Mouse (Mus musculus) myocyte (in vitro differentiated cells): ENCODE results near the gene Ccdc182.

Experiments used
- E2F4 ChIP-seq: IDR thresholded peaks from one replicate; pipeline ENCODE4 v1.6.1; 2011; ENCODE audit warnings: mild to moderate bottlenecking, control low read depth, moderate library complexity; ENCODE audit not compliant: insufficient read depth
- MAX ChIP-seq: IDR thresholded peaks from one replicate; pipeline ENCODE4 v1.6.1; 2011; ENCODE audit warnings: low read depth, mild to moderate bottlenecking, control low read depth
- POLR2A ChIP-seq: IDR thresholded peaks from one replicate; pipeline ENCODE4 v1.6.1; 2011; ENCODE audit warnings: low read depth, mild to moderate bottlenecking, control low read depth, moderate library complexity; ENCODE audit not compliant: insufficient read length
- TCF12 ChIP-seq: IDR thresholded peaks from one replicate; pipeline ENCODE4 v1.6.1; 2011; ENCODE audit warnings: mild to moderate bottlenecking, control low read depth; ENCODE audit not compliant: poor library complexity, insufficient read depth, severe bottlenecking
- USF1 ChIP-seq: IDR thresholded peaks from one replicate; pipeline ENCODE4 v1.6.1; 2011; ENCODE audit warnings: low read depth, mild to moderate bottlenecking, control low read depth, moderate library complexity

GRCm38 (mm10) chr11:88309059-88309700, 15.3 kb downstream of the Ccdc182 start:
- TF ChIP-seq USF1 (no peak), POLR2A (no peak), E2F4 (no peak), TCF12 (no peak), MAX (no peak)
